Mouse (Mus musculus): Measurements from ENCODE around the gene Erg. TPM values are rescaled to one million over a fixed set of nuclear protein-coding genes. Genes with fewer than 3 reads are reported as not detected.

Erg gene
- total RNA-seq (2021), result 10 to 100 TPM; 37.1 to 42.2 TPM
- long read RNA-seq, experiment 1, partial matches to known transcripts, result 0 of 4 reads
- long read RNA-seq, experiment 1, other reads (novel, unspliced or antisense), result 4 of 4 reads
- long read RNA-seq, experiment 2, partial matches to known transcripts, result 0 of 4 reads
- long read RNA-seq, experiment 2, other reads (novel, unspliced or antisense), result 4 of 4 reads

- no peak for DNase-seq
- intact Hi-C loops (cut with DNase I), result no loop called here
These were observed at the start of gene Erg for GRCm38 (mm10) chr16:95586311-95586602. TSS of gene Erg (minus strand) at chr16:95586593.

GRCm38 (mm10) chr16:95631816-95632215 is 45.4 kb upstream of the Erg start:
- DNase-seq, result no peak
- intact Hi-C loops (cut with DNase I), result no loop called here

GRCm38 (mm10) chr16:95623876-95624770 is 37.7 kb upstream of the Erg start:
- intact Hi-C loops (cut with DNase I), result no loop called here
- DNase-seq, result no peak

GRCm38 (mm10) chr16:95623056-95623455 is 36.7 kb upstream of the Erg start:
- intact Hi-C loops (cut with DNase I), result no loop called here
- no peak for DNase-seq

- no peak for DNase-seq
- intact Hi-C loops (cut with DNase I), result no loop called here
These were observed 33.5 kb upstream of the Erg start for GRCm38 (mm10) chr16:95619859-95620325.

GRCm38 (mm10) chr16:95618206-95618605 is 31.8 kb upstream of the Erg start:
- no peak for DNase-seq
- intact Hi-C loops (cut with DNase I), result no loop called here

GRCm38 (mm10) chr16:95617720-95618119 is 31.3 kb upstream of the Erg start:
- DNase-seq, result no peak
- intact Hi-C loops (cut with DNase I), result no loop called here

- intact Hi-C loops (cut with DNase I), result no loop called here
These were observed 29.2 kb upstream of the Erg start for GRCm38 (mm10) chr16:95615579-95615978.

GRCm38 (mm10) chr16:95614482-95614881 is 28.1 kb upstream of the Erg start:
- DNase-seq, result no peak
- intact Hi-C loops (cut with DNase I), result no loop called here

More at GRCm38 (mm10) chr16:95615579-95615978, 29.2 kb upstream of the Erg start:
- peak; percentile 22 to 40 for DNase-seq

GRCm38 (mm10) chr16:95611982-95612746 is 25.8 kb upstream of the Erg start:
- intact Hi-C loops (cut with DNase I), result no loop called here
- no peak for DNase-seq

GRCm38 (mm10) chr16:95608624-95609023 is 22.2 kb upstream of the Erg start:
- no peak for DNase-seq
- intact Hi-C loops (cut with DNase I), result no loop called here

GRCm38 (mm10) chr16:95605304-95605703 is 18.9 kb upstream of the Erg start:
- intact Hi-C loops (cut with DNase I), result no loop called here

GRCm38 (mm10) chr16:95602504-95602903 is 16.1 kb upstream of the Erg start:
- intact Hi-C loops (cut with DNase I), result no loop called here
- no peak for DNase-seq

More at GRCm38 (mm10) chr16:95605304-95605703, 18.9 kb upstream of the Erg start:
- DNase-seq, result peak; percentile 84 to 87

GRCm38 (mm10) chr16:95601807-95602206 is 15.4 kb upstream of the Erg start:
- intact Hi-C loops (cut with DNase I), result no loop called here

GRCm38 (mm10) chr16:95601219-95601580 is 14.8 kb upstream of the Erg start:
- DNase-seq, result no peak
- intact Hi-C loops (cut with DNase I), result no loop called here

More at GRCm38 (mm10) chr16:95601807-95602206, 15.4 kb upstream of the Erg start:
- no peak for DNase-seq

- no peak for DNase-seq
- intact Hi-C loops (cut with DNase I), result no loop called here
These were observed 14.3 kb upstream of the Erg start for GRCm38 (mm10) chr16:95600572-95601218.

GRCm38 (mm10) chr16:95598930-95599329 is 12.5 kb upstream of the Erg start:
- intact Hi-C loops (cut with DNase I), result no loop called here
- DNase-seq, result no peak

GRCm38 (mm10) chr16:95597578-95597951 is 11.2 kb upstream of the Erg start:
- intact Hi-C loops (cut with DNase I), result no loop called here
- no peak for DNase-seq

- intact Hi-C loops (cut with DNase I), result no loop called here
- no peak for DNase-seq
These were observed 10.6 kb upstream of the Erg start for GRCm38 (mm10) chr16:95596884-95597577.

GRCm38 (mm10) chr16:95588849-95589248 is 2.5 kb upstream of the Erg start:
- intact Hi-C loops (cut with DNase I), result no loop called here

More at GRCm38 (mm10) chr16:95588849-95589248, 2.5 kb upstream of the Erg start:
- no peak for DNase-seq
